Mouse (Mus musculus) hindbrain, postnatal 0 days (tissue): Measurements from ENCODE around the gene Gm20458. TPM values are rescaled to one million over a fixed set of nuclear protein-coding genes. Genes with fewer than 3 reads are reported as not detected.

Experiments used
- ATAC-seq: fragments of 200-750 bp; cut with Nextera tagmentation; 2 replicates; pipeline ENCODE4 v1.8.0; 2017; ENCODE audit warnings: mild to moderate bottlenecking, moderate TSS enrichment, moderate library complexity
- DNase-seq: peaks from one replicate; pipeline ENCODE4 v3.0.0-alpha.2; 2015; ENCODE audit warnings: low spot score
- H3K27ac ChIP-seq: fragments of 300-500 bp; sonication (generic); 2 replicates; pipeline ENCODE4 v1.5.1; 2014; ENCODE audit warnings: mild to moderate bottlenecking
- H3K27me3 ChIP-seq: fragments of 300-500 bp; sonication (generic); 2 replicates; pipeline ENCODE4 v1.6.1; 2014; ENCODE audit warnings: low read length, mixed read lengths; ENCODE audit not compliant: insufficient read depth
- H3K36me3 ChIP-seq: fragments of 300-500 bp; sonication (generic); 2 replicates; pipeline ENCODE4 v1.6.1; 2014; ENCODE audit warnings: low read length, mixed read lengths; ENCODE audit not compliant: insufficient read depth
- H3K4me1 ChIP-seq: fragments of 300-500 bp; sonication (generic); 2 replicates; pipeline ENCODE4 v1.6.1; 2014; ENCODE audit warnings: antibody characterized with exemption, low read length, mixed read lengths; ENCODE audit not compliant: insufficient read depth
- H3K4me2 ChIP-seq: fragments of 300-500 bp; sonication (generic); 2 replicates; pipeline ENCODE4 v1.6.1; 2014; ENCODE audit warnings: low read depth, mild to moderate bottlenecking, low read length, moderate library complexity, mixed read lengths
- H3K4me3 ChIP-seq: fragments of 300-500 bp; sonication (generic); 2 replicates; pipeline ENCODE4 v1.5.1; 2014; ENCODE audit warnings: low read length
- H3K9ac ChIP-seq: fragments of 300-500 bp; sonication (generic); replicated peaks from 2 replicates; pipeline ENCODE4 v1.6.1; 2014; ENCODE audit warnings: mild to moderate bottlenecking, low read length, moderate library complexity, mixed read lengths
- H3K9me3 ChIP-seq: fragments of 300-500 bp; sonication (generic); 2 replicates; pipeline ENCODE4 v1.6.1; 2016; ENCODE audit warnings: low read length, mixed read lengths
- CTCF ChIP-seq: IDR thresholded peaks from 2 replicates; pipeline ENCODE4 v1.5.1; 2016; ENCODE audit warnings: antibody characterized with exemption, control low read depth, low read depth
- WGBS: fragments of 180-500 bp; shearing (Covaris S2); extraction: QIAGEN DNeasy Blood & Tissue Kit; methylation state at CpG from one replicate; pipeline ENCODE4 v1.1.7; 2014; 5-methylcytosine and 5-hydroxymethylcytosine counted together
- polyA plus RNA-seq: library from polyadenylated mRNA; unstranded; fragments of >200 nt; fragmentation: Nextera tagmentation; extraction: Ambion mirVana; gene quantifications from 2 replicates; pipeline ENCODE4 v1.2.1, GENCODE M21; 2015
- total RNA-seq: library from RNA; depleted of rRNA; stranded (reverse); fragments of >200 nt; gene quantifications from 2 replicates; pipeline ENCODE4 v1.2.3, GENCODE M21; 2014

Gm20458 gene
- total and polyA plus RNA-seq, 2 experiments from 2014 or later, result 9.6 to 34.4 TPM

DNA sequence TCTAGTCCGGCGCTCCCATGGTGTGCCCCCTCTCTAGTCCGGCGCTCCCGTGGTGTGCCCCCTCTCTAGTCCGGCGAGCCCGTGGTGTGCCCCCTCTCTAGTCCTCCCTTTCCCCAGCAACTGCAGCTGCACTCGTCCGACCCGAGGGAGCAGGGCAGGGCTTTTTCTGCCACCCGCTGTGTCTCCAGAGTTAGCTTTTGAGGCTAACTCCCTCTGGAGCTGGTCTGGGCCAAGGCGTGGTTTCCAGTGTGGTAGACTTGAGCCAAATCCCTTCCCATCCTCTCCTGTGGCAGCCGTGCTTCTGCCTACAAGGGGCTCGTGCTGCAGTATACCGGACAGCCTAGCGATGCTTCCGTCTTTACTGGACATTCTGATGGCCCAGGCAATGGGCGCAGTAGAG is 47.0 kb downstream of the Gm20458 start:
- ATAC-seq (no peak), DNase-seq (no peak)
- Histone ChIP-seq H3K9me3 (0 out of 2 replicates have a peak, but pooled peaks cover 2% of the 10 kb centered on the region), H3K27me3 (no peaks in the 10 kb centered on the region), H3K9ac (no peak overlapping the region), H3K4me3 (no peak overlapping the region), H3K36me3 (peaks cover 32% of the 10 kb centered on the region), H3K4me2 (no peak overlapping the region), H3K4me1 (no peaks in the 10 kb centered on the region), H3K27ac (no peak overlapping the region)
- 88% methylated on average over 19 of the region's 19 CpGs for WGBS
- TF ChIP-seq CTCF, result no peak

DNA sequence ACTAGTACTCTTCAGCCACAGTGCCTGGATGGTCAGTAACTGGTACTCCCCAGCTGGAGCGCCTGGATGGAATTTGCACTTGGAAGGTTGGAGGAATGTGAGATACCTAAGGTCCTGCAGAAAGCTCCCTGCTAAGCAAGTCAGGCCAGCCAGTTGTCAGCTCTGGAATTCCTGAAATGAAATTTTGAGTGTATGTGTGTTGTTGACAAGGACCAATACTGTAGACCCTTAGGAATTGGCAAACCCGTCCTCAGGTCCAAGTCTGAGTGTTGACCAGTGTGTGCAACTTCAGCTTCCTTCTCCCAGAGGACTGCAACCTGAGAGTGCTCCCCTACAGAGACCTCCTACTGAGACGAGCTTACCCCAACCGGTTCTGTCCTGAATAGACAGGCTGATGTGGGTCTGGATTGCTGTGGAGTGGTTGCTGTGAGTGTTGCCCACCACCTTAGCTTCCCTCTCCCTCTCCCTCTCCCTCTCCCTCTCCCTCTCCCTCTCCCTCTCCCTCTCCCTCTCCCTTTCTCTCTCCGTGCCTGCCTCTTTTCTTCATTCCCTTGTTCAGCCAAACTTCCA is 49.9 kb downstream of the Gm20458 start:
- no peak overlapping the region for H3K9ac ChIP-seq
- H3K27me3 ChIP-seq, result no peaks in the 10 kb centered on the region
- ATAC-seq (no peak), DNase-seq (no peak)
- no peaks in the 10 kb centered on the region for H3K4me1 ChIP-seq
- no peak for TF ChIP-seq CTCF
- 44% methylated on average over 4 of the region's 5 CpGs for WGBS
- H3K36me3 ChIP-seq, result peaks cover 9% of the 10 kb centered on the region; the same call in 1 of the 2 replicates
- H3K27ac ChIP-seq, result no peak overlapping the region
- no peak overlapping the region for H3K4me2 ChIP-seq
- H3K4me3 ChIP-seq, result no peak overlapping the region
- H3K9me3 ChIP-seq, result no peaks in the 10 kb centered on the region

DNA sequence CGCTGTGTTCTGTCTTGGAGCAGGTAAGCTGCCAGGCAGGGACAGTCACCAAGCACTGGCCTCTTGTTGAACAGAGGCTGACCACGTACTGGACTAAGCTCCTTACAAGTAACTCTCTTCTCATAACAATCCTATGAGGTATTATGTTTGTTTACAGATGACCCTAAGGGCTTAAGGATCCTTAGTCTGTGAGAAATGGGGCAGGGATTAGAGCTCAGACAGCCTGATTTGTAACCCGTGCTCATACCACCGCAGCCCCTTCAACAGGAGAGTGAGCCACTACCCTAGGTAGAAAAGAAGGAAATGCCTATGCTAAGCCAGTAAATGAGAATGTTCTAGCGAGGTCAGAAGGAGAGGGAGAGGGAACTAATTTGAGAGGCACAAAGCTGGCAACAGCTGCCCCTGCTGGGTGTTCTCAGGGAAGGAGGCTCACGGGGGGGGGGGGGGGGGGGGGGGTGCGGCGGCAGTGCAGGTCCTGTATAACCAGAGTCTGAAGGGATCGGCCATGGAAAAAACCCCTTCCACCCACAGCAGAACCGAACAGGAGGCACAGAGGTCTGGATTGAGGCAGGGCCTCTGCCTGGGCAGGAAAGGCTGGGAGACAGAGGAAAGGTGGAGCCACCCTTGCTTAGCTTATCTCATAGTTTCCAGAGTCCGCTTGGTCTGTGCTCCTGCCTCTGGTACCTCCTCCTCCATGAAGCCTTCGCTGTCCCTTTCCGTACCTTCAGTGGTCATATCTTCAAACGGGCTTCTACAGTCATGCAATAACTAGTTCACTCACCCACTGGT is 51.5 kb downstream of the Gm20458 start:
- H3K4me1 ChIP-seq, result no peaks in the 10 kb centered on the region
- no peaks in the 10 kb centered on the region for H3K27me3 ChIP-seq
- H3K9me3 ChIP-seq, result no peaks in the 10 kb centered on the region
- H3K27ac ChIP-seq, result no peak overlapping the region
- DNase-seq (no peak), ATAC-seq (no peak)
- no peak overlapping the region for H3K4me3 ChIP-seq
- TF ChIP-seq CTCF, result no peak
- H3K4me2 ChIP-seq, result no peak overlapping the region
- 76% methylated on average over 11 of the region's 14 CpGs for WGBS
- H3K36me3 ChIP-seq, result no peaks in the 10 kb centered on the region
- no peak overlapping the region for H3K9ac ChIP-seq

DNA sequence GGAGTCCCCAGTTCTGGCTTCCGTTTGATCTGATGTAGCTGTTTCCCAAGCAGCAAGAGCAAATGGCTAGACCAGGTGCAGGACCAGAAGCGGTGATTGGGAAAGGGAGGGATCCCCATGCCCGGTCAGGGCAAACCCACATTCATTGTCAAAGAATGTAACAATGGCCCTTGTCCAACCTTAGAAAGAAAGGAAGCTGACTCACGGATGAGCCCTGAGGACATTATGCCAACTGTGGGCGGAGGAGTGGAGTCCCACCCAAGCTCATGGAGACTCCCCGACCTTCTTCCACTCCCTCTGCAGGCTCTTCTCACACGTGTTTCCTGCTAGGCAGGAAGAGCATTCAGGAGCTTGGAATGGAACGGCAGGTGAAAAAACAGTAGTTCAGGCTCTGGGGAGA is 52.6 kb downstream of the Gm20458 start:
- 73% methylated on average over 8 of the region's 8 CpGs for WGBS
- no peak for ATAC-seq
- Histone ChIP-seq H3K36me3 (no peaks in the 10 kb centered on the region), H3K4me1 (no peaks in the 10 kb centered on the region), H3K9me3 (no peaks in the 10 kb centered on the region), H3K4me2 (no peak overlapping the region), H3K27me3 (no peaks in the 10 kb centered on the region), H3K9ac (no peak overlapping the region), H3K4me3 (no peak overlapping the region), H3K27ac (no peak overlapping the region)
- no peak for TF ChIP-seq CTCF
- DNase-seq, result no peak

DNA sequence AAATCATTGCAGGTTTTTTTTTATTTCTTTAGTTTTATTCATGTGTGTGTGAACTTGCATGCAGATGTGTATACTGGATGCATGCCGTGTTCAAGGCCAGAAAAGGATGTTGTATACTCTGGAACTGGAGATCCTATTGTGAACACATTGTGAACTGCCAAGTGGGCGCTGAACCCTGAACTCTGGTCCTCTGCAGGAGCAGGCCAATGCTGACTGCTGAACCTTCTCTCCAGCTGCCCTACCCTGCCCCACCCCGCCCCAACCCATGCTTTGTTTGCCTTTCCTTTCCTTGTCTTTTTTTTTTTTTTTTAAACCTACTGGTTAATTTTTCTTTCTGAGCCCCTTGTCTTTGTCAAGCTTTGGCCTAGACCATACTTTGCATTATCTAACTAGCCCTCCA is 54.1 kb downstream of the Gm20458 start:
- ATAC-seq, result no peak
- Histone ChIP-seq H3K36me3 (no peaks in the 10 kb centered on the region), H3K27ac (no peak overlapping the region), H3K4me2 (no peak overlapping the region), H3K4me3 (no peak overlapping the region), H3K9me3 (no peaks in the 10 kb centered on the region), H3K9ac (no peak overlapping the region), H3K27me3 (no peaks in the 10 kb centered on the region), H3K4me1 (no peaks in the 10 kb centered on the region)
- DNase-seq, result no peak
- TF ChIP-seq CTCF, result no peak
- 72% methylated on average over 3 of the region's 3 CpGs for WGBS

DNA sequence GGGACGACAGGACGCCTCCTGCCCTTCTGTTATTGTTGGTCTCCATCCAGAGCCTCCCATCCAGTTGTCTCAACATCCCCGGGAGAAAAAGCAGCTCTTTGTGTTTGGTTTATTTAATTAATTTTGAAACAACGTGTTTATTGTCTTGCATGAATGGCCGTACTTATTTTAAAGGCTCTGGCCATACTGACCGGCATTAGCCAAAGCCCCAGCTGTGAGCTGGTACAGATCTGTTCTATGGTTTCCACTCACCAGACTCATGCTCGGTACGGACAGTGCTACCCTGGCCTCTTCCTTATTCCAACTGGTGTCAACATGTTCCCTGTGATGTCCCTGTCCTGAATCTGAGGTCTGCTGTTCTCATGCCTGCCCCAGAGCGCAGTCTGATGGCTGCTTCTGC is 55.1 kb downstream of the Gm20458 start:
- WGBS, result 69% methylated on average over 9 of the region's 9 CpGs
- Histone ChIP-seq H3K9me3 (no peaks in the 10 kb centered on the region), H3K9ac (no peak overlapping the region), H3K4me3 (no peak overlapping the region), H3K36me3 (no peaks in the 10 kb centered on the region), H3K27me3 (0 out of 2 replicates have a peak, but pooled peaks cover 2% of the 10 kb centered on the region), H3K27ac (no peak overlapping the region), H3K4me2 (no peak overlapping the region), H3K4me1 (no peaks in the 10 kb centered on the region)
- TF ChIP-seq CTCF, result no peak
- no peak for ATAC-seq
- no peak for DNase-seq

DNA sequence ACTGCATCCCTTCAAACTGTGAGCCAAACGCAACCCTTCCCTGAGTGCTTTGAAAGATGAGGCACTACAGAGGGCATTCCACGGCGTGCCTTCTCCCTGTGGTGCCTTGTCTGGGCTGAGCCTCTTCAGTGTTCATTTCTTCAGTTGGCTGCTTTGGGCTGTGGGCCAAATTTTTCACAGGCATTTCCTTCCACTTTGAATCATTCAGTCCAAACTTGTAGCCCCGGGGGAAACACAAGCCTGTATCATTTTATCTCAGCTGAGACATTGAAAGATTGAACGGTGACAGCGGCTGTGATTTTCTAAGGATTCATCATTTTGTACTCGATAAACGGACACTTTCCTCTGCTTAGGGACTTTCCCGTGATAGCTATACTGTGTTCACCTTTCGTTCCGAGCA is 55.8 kb downstream of the Gm20458 start:
- WGBS, result 80% methylated on average over 11 of the region's 11 CpGs
- Histone ChIP-seq H3K9me3 (no peaks in the 10 kb centered on the region), H3K27me3 (0 out of 2 replicates have a peak, but pooled peaks cover 3% of the 10 kb centered on the region), H3K36me3 (no peaks in the 10 kb centered on the region), H3K9ac (no peak overlapping the region), H3K4me3 (no peak overlapping the region), H3K27ac (no peak overlapping the region), H3K4me2 (no peak overlapping the region), H3K4me1 (no peaks in the 10 kb centered on the region)
- TF ChIP-seq CTCF, result no peak
- DNase-seq (no peak), ATAC-seq (no peak)
